Mouse (Mus musculus): Measurements from ENCODE around the gene Piga.
A peak's percentile ranks its signal among the peaks of the same experiment; 100 is the strongest.

Piga gene

DNA sequence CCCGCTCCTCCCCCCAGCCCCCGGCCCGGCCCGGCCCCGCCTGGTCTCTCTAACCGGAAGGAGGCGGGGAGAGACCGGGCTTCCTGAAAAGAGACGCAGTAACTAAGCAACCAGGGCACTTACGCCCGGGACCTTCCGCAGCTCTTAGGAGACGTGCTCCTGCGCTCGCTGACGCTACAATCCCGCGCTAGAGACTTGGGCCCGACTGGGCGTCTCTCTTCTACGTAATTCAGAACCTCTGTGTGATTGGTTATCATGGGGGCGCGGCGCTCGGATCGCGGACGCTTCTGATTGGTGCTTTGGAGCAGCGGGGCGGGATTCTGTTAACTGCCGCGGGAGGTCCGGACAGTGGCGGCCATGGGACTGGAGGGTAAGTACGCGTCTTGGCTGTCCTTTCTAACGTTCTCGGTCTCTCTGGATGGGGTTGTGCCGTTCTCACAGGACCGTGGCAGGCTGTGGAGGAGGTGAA lies at the start of gene Piga:
Gene Piga (plus strand): TSS at position 317 of the 469 bp plus-strand sequence.
- DNase-seq (ENCODE audit: low read depth) = peak; percentile 94

DNA sequence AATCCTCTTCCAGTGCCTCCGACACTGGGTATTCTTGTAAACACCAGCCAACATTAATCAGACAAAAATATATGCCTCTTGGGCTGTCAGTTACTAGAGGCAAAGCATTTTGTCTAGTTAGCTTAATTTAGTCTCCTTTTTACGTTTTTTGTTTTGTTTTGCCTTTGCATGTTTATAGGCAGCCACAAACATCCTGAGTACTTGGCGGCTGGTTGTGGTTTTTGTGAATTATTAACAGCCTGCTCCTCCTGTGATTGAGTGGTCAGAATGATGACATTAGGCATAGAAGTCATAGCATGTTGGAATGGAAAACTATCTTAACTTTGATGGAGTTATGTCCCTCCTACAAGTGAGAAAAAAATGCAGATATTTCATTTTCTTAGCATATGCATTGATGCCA lies 49.0 kb upstream of the Piga start:
- no peak for DNase-seq (ENCODE audit: low read depth)

DNA sequence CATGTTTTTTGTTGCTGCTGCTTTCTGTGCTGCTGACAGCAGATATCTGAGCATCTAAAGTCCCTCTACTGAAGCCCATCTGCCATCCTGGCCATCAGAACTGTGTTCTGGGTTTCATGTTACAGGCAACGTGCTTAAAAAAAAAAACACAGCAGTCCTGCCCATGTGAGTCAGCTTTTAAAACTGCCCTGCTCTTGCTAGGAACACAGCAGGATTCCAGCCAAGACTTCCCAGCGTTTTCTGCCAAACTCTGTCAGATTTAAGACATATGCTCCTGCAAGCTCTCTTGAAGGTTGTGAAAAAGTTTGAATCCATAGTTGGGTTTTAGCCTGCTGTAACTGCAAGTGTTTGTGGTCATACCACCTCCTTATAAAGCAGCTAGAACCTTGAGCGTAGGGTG lies 46.5 kb upstream of the Piga start, which contains the start of gene Vegfd:
Gene Vegfd (plus strand): TSS at position 298 of the 400 bp plus-strand sequence.
- DNase-seq (ENCODE audit: low read depth) = no peak

DNA sequence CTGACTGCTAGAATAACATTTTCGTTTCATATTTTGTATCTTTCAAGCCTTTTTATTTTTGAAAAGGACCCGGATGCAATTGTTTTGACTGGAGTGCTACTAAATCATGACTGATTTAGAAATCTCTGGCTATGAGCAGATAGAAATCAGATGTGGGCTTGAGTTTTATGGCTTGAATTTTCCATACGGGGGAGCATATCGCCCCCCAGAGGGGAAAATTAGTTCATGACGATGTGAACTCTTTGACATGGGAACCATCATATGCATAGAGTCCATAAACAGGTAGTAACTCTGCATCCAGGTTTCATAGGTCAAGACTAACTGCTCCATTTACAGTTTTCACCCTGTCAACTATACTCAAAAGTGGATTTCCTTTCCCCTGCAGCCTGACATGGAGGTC lies 45.0 kb upstream of the Piga start:
- no peak for DNase-seq (ENCODE audit: low read depth)

DNA sequence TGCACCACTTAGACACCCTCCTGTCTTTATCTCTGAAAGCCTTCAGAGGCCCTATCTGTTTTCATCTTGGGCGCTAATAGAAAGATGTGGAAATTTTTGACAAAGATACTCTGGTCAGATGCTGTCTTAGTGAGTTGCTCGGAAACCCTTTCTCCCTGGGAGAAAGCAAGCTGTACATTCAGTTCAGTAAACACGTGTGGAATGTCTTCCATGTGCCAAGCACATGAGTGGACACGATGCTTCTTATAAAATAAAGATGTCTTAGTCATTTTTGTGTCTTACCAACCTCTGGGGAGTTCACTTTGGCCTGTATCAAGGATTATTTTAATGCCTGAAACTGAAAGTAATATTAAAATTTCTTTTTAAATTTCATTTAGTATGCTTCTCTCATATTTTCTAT lies 39.9 kb upstream of the Piga start:
- DNase-seq (ENCODE audit: low read depth) = no peak

DNA sequence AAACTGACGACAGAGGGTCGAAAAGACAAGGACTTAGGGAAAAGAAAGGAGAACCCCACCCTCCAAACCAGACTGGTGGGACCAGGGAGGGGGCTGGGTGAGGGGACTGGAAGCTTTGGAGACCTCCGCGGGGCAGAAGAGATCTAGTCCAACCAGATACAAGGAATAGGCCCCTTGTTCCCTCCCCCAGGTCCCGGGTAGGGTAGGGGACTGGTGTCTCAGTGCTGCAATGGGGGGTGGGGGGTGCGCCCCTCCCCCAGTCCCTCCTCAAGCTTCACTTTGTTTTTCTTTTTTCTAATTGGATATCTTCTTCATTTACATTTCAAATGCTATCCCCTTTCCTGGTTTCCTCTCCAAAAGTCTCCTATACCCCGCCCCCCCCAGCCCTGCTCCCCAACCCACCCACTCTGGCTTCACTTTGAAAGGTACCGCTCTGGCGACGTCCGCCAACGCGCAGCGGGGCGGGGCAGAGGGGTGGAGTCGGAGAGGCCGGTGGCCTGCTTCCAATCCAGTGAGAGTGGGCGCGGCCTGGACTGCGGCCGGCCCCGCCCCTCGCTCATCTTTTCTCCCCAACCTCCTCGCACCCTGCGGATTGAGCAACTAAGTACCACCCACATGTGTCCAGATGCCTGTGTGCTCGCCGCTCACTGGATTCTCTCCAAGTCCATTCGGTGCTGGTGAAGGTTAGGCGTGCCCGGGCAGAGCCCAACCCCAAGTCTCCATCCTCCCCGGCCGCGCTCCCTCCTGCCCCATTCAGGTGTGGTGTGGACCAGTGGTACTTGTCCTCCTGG lies 37.8 kb upstream of the Piga start:
- peak; percentile 76 for DNase-seq (ENCODE audit: low read depth)

DNA sequence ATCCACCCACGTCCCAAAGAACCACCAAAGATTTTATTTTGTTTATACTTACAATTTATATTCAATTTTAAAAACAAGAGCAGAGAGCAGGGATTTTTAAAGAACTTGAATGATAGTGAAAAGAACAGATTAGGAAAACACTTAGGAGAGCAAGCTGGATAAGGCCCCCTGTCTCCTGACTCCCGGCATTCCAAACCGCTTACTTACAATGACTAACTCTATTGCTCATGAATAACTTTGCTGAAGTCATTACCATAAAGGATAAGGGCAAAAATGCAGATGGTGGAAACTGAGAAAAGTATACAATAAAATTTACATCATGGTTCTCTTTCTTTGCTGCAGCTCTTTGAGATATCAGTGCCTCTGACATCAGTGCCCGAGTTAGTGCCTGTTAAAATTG lies 25.5 kb upstream of the Piga start:
- no peak for DNase-seq (ENCODE audit: low read depth)

DNA sequence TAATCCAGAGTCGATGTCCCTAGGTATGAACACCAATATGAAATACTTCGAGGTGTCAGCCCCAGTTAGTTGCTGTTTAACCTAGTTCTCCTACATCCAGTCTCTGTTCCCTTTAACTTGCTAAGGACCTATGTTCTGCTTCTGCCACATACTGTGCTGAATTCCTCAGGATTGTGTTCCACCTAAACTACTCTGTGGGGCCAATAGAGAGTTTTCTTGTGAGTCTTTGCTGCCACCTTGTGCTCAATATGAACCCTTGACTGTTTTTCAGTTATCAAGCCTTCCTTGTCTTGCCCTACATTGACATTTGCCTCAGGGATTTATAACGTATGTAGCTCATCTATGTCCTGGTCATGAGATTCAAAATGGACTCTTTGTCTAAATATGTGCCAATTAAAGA lies 21.1 kb upstream of the Piga start:
- DNase-seq (ENCODE audit: low read depth) = peak; percentile 46

DNA sequence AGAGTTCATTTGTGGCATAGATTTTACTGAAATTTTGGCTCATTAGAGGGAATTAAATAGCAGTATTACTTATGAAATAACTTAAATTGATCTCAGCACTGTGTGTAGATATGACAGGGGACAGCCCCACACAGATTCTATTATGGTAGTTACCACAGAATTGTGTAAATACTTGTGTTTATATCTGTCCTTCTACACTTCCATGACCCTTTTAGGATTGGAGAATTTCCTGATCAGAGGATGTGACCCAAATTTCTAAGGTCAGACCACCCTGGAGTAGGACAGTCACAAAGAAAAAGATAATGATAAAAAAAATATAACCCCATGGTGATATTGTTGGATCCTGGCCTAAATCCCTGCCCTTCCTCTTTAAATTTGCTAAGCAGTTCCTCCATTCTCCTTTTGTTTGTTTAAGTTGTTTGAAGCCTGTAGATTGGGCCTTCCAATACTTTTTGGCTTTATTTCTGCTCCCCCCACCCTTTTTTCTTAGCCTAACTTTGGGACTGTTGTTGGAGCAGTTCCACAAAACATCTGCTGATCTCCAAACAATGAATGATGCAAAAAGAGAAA lies 14.4 kb upstream of the Piga start:
- DNase-seq (ENCODE audit: low read depth) = no peak

DNA sequence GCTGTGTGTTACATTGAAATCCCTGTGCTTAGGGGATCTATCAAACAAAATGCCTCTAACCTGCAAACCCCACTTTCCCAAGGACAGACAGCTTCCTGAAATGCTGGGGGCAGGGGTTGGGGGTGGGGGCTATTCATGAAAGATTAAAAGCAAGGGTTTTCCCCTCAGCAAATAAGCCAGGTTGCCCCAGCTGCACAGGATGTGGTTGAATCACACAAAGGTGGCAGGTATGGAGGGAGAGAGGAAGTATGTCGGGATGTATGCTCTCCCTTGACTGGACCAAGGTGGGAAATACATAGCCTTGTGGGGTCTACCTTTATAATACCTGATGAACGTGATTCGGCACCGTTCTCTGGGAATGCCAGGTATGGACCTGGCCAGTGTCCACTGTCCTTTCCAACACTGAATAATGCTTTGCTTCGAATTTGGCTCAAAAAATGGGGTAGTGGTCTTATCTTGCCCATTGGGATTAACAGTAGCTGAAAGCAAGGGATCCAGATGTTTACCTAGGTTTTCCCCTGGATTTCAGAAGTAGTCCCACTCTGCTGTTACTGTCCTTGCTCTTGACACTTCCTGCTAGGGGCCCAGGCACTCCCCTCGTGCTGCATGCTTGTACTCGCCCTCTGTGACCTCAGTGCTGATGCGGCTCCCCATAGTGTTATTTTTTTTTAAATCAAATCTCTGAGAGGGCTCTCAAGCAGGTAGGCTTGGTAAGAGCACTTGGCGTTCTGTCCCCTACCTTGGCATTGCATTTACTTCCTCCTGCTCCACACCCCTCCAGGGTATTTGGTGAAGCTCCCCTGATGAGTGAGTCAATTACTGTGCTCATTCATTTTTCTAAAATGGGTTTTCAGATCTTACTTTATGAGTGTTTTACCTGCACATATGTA lies 13.2 kb upstream of the Piga start:
- DNase-seq (ENCODE audit: low read depth) = peak; percentile 40

DNA sequence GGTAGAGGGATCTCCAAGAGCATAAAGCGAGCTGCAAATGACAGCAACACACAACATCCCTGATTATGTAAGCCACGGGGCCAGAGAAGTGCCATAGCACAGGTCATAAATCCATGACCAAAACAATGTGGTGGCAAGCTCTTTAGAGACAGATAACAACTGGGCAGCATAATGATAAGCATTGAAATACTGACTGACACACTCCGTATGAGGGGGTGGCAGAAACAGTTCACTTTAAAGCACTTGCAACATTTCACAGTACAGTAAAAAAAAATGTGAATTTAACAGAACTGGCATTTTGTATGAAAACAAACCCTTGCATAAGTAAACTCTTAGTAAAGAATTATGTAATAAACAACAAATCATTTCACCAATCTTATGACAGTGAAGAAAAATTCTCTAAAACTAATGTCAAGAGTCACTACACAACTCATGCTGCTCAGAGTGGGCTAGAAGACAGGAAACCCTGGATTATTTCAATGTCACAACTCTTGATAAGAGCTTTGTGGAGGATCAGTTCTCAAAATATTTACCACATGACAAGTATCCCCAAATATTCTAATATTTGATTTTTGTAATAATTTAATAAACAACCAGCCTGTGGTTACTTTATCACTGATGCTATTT lies 11.2 kb upstream of the Piga start:
- DNase-seq (ENCODE audit: low read depth) = no peak

DNA sequence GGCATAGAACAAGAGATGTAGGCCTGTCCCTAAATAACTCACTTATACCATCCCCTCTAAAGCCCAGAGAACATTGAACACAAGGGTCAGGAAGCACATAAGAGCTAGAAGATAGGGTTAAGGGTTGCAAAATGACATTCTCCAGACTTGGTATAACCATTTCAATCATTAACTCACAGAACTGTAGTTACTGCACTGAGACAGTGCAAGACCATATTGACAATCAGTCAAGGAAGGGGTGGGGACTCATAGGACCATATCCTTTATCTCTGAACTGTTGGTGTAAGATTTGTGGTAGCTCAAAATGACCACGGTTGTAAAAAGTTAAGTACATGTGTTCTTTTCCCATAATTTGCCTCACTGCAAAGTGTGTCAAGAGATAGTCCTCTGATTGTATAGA lies 9.0 kb upstream of the Piga start:
- DNase-seq (ENCODE audit: low read depth) = no peak

DNA sequence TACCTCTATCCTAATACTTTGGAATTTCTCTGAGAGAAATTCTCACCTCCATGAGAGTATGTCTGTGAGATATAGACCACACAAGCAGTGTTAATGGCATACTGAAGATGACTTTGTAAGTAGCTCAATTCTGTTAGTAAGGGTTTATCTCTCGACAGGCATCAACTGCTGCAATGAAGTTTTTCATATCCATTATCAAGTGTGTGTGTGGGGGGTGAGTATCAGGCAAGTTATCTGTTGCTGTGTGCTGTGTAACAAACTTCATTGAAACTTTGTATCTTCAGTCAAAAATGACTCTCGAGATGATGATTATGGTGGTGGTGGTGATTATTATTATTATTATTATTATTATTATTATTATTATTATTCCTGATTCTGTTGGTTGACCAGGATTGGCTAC lies 2.8 kb upstream of the Piga start:
- no peak for DNase-seq (ENCODE audit: low read depth)

DNA sequence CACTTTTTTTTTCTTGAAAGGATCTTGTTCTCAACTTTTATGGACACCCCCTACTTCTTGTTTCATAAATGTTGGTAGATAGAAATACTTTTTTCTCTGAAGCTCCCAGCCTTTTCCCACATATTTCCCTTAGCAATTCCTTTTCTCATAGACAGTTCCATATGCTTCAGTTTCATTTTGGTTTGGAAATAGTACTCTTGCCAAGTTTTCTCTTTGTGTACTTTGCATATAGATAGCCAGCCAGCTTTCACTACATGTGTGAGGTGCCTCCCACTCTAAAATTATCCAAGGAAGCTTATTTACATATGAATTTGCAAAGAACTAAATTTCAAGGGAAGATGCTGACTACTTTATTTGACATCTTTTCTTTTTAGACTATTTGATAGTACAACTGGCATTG lies 1.6 kb upstream of the Piga start:
- no peak for DNase-seq (ENCODE audit: low read depth)

DNA sequence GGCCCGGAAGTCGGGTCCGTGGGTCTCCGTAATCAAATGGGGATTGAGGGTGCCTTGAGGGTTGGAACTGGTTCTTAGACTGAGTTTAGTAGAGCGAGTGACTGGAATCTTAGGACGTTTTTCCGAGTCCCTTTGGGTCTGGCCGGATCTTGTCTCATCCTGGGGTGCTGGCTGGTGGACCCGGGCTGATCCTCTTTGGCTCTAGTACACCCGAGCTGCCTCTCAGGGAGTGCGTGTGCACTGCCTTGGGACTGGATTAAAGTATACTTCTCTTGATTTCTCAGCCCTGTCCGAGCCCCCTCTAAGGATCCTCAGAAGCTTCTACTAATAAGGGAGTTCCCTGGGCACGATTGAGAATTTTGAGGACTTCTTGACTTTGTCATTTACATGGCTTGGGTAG lies 368 bp downstream of the Piga start:
- DNase-seq (ENCODE audit: low read depth) = no peak

DNA sequence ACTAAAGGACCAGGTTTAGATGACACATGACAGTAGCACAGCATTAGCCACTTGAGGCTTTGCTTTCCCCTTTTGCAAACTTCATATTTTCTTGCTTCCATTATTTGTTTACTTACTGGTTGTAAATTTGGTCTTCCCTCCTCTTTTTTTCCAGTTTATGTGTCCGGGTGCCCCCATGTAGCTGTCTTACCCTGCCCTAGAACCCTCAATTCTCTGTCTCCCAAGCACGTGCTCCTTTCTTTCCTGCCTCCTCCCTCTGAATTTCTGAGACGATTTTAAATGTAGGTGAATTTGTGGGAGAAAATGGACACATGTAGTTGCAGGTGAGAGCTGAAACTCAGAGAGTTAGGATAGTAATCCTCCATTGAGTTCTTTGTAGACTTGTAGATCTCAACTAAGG lies 931 bp downstream of the Piga start:
- no peak for DNase-seq (ENCODE audit: low read depth)

DNA sequence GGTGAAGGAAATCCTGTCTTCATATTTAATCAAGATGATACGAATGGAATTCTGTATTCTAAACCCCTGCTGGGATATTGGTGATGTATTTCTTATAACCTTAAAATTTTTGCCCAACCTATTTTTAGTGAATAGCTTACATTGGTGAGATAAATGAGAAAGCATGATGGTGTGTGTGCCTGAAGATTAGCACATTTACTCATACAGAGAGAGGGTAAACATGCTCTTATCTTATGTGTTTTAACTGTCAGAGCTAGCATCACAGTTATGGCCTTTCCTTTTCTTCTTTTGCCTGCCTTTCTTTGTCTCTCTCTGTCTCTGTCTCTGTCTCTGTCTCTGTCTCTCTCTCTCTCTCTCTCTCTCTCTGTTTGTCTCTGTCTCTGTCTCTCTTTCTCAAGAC lies 5.2 kb downstream of the Piga start:
- DNase-seq (ENCODE audit: low read depth) = no peak

DNA sequence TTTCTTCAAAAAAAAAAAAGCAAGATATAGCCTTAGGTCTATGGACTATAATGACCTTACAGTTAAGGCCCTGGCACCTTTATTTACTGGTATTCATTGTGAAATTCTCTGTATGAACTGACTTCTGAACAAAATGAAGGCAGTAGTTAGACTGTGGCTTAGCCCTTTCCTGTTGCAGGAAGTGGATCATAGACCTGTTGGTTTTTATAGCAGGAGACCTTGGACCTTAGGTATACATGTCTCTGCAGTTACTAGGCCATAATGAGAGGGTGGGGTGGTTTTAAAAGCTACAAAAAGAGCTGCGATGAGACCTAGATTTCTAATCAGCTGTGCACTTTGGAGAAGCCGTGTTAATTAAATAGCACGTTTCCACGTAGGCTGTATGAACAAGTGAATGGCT lies 7.7 kb downstream of the Piga start:
- DNase-seq (ENCODE audit: low read depth) = peak; percentile 19

DNA sequence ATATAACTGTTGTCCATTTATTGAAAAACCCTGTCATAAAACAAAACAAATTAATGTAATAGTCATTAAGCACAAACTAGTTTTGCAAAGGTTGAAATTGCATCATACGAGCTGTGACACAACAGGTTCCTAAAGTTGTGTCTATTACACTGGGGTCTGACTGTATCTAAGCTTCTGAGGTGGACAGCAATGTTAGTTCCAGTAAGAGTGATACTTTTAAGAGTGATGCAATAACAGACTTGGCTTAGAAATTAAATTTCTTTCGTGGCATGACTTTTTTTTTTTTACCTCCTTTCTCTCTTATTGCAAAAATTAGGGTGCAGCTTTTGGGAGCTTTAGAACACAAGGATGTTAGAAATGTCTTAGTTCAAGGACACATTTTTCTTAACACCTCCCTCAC lies 8.6 kb downstream of the Piga start:
- no peak for DNase-seq (ENCODE audit: low read depth)

DNA sequence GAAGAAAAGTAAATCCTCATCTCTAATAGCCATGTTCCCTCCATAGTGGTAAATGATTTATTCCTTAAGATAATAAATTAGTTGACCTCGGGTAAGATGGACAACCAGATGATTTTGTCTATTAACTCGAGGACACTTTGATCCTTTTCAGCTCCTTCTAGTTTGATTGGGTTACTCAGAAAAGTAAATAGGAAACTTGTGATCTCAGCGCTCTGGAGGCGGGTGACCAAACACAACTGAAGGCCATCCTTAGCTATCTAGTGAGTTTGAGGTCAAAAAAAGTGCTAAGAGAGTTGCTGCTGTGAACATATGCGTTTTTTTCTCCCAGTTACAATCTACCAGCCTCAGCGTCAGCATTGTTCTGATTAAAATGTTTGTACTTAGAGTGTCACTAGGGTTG lies 11.0 kb downstream of the Piga start:
- no peak for DNase-seq (ENCODE audit: low read depth)

DNA sequence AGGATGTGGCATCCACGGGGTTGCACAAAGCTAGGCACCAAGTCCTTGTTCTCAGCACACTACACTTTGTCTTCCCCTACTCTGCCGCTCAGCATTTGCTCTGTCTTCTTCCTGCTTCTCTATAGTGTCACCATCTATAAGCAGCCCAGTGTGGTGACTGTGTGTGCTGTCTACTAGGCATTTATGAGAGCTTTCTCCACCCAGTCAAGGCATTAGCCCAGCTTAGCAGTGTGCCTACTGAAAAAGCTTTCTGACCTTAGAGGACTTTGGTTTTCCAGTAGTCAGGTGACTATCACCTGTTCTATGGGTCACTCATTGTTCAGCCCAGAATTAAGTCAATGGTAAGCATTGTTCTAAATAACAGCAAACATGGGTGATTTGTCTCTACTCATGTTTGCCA lies 11.5 kb downstream of the Piga start:
- DNase-seq (ENCODE audit: low read depth) = no peak

DNA sequence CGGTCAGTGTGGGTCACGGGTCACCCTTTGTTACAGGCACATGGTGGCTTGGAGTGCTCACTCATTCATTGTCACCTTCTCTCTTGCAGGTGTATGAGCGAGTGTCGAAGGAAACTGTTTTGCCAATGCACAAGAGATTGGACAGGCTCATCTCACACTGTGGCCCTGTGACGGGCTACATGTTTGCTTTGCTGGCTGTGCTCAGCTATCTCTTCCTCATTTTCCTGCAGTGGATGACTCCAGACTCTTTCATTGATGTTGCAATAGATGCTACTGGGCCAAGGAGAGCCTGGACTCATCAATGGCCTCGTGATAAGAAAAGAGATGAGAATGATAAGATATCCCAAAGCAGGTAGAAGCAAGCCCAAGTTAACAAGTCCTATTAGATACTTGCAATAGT lies 12.0 kb downstream of the Piga start:
- DNase-seq (ENCODE audit: low read depth) = no peak
